Comparison of ENCODE assay signal across 25 mouse cellular contexts in genomic region chr5:120049063-120049781, GRCm38 (mm10).
"Had no signal": no experiment of that assay in that cellular context is flagged by ENCODE, and none has a peak within 500 bp of the region (broad histone marks: within the 10 kb centered on the region; RNA-seq: fewer than 3 reads in every experiment).

No protein-coding gene starts in this region.

- H3K27ac ChIP-seq: heart, adult 2 months; heart, embryonic 13.5 days; heart, embryonic 15.5 days; hindbrain, embryonic 12.5 days; hindbrain, embryonic 14.5 days; intestine, embryonic 15.5 days; layer of hippocampus, adult 2 months; left cerebral cortex, adult 2 months; limb, embryonic 10.5 days; limb, embryonic 12.5 days had no signal

- H3K9ac ChIP-seq: forebrain, postnatal 0 days; heart, embryonic 13.5 days; heart, embryonic 15.5 days; hindbrain, embryonic 12.5 days; hindbrain, embryonic 14.5 days; intestine, embryonic 15.5 days; limb, embryonic 12.5 days had no signal

- H3K4me2 ChIP-seq: heart, embryonic 11.5 days; heart, embryonic 13.5 days; heart, embryonic 15.5 days; hindbrain, embryonic 12.5 days; hindbrain, embryonic 14.5 days; intestine, embryonic 15.5 days; limb, embryonic 12.5 days had no signal

- H3K36me3 ChIP-seq: heart, embryonic 13.5 days; heart, embryonic 15.5 days; hindbrain, embryonic 12.5 days; intestine, embryonic 15.5 days; limb, embryonic 10.5 days; limb, embryonic 12.5 days had no signal

- ATAC-seq: forebrain, postnatal 0 days; hindbrain, embryonic 16.5 days; inflammation-experienced regulatory T-cells, adult 6 months; intestine, embryonic 15.5 days had no signal

- H3K9me3 ChIP-seq: heart, embryonic 13.5 days; heart, embryonic 15.5 days; hindbrain, embryonic 12.5 days; intestine, embryonic 15.5 days; limb, embryonic 10.5 days; limb, embryonic 12.5 days had no signal

- H3K4me1 ChIP-seq: heart, embryonic 13.5 days; heart, embryonic 15.5 days; hindbrain, embryonic 12.5 days; intestine, embryonic 15.5 days; limb, embryonic 10.5 days; limb, embryonic 12.5 days had no signal

- H3K4me3 ChIP-seq: heart, adult 2 months; heart, embryonic 13.5 days; heart, embryonic 15.5 days; hindbrain, embryonic 12.5 days; intestine, embryonic 15.5 days; layer of hippocampus, adult 2 months; left cerebral cortex, adult 2 months; limb, embryonic 10.5 days; limb, embryonic 12.5 days had no signal

- DNase-seq: forebrain, postnatal 0 days; gastrocnemius, postnatal 14 days; gastrocnemius, postnatal 36 days; heart, adult 11 months; heart, adult 2 months; heart, postnatal 14 days; heart, postnatal 36 days; kidney, adult 18-20 months; kidney, adult 8-10 months; kidney, postnatal 10 days; kidney, postnatal 25 days; kidney, postnatal 4 days; liver had no signal

- H3K27me3 ChIP-seq: heart, embryonic 13.5 days; heart, embryonic 15.5 days; hindbrain, embryonic 12.5 days; intestine, embryonic 15.5 days had no signal
